Mouse (Mus musculus) kidney, adult 2 months (tissue): Measurements from ENCODE around the gene Cmtm7.

Source experiments
- CTCF ChIP-seq: fragments of 200-500 bp; conservative IDR thresholded peaks from 2 replicates; pipeline ENCODE4 v1.5.1; 2011; ENCODE audit warnings: low read depth, mild to moderate bottlenecking, control low read depth, low read length, moderate library complexity, mixed read lengths; ENCODE audit not compliant: insufficient read depth, insufficient read length
- POLR2A ChIP-seq: fragments of 200-500 bp; IDR thresholded peaks from one replicate; pipeline ENCODE4 v1.6.1; 2011; ENCODE audit warnings: low read depth, low read length, control low read depth

DNA sequence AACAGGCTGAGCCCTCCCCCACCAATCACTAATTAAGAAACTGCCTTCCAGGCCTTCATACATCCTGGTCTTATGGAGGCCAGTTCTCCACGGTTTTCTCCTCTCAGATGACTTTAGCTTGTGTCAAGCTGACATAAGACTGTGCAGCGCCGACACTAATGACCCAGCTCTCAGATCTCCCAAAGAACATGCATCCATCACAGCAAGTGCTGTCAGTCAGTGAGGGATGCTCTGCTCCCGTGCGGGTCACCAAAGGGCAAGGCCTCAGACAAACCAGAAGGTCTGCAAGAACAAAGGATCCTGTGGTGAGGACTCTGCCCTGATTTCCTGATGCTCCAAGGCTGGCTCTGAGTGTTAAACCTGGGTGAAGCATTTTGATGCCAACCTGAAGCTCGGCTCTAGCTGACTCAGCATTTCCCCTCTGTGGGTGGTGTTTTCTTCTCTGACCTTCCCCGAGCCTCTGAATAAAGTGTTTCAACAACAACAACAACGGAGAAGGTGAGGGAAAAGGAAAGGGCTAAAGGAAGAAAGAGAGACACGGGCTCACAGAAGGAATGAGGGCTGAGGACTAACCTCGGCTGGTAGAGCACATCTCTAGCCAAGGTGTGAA lies 17.9 kb upstream of the Cmtm7 start:
- no peak for TF ChIP-seq POLR2A
- TF ChIP-seq CTCF, result no peak
